Mouse (Mus musculus) kidney, adult 9 months (tissue): Measurements from ENCODE around the gene Dcst1.

Experiments
- DNase-seq: peaks from one replicate; pipeline ENCODE4 v3.0.0; 2022

The Dcst1 gene

GRCm38 (mm10) chr3:89330948-89331347 is 34.1 kb downstream of the Dcst1 start:
- no peak for DNase-seq

GRCm38 (mm10) chr3:89330346-89330745 is 34.7 kb downstream of the Dcst1 start:
- no peak for DNase-seq

- DNase-seq = no peak
Measured at GRCm38 (mm10) chr3:89328623-89329022, 36.4 kb downstream of the Dcst1 start.

- DNase-seq = no peak
Measured at GRCm38 (mm10) chr3:89327371-89327870, 37.6 kb downstream of the Dcst1 start.

GRCm38 (mm10) chr3:89325882-89326281 is 39.2 kb downstream of the Dcst1 start:
- DNase-seq = no peak

- peak; percentile 64 for DNase-seq
Measured at GRCm38 (mm10) chr3:89322514-89323165, 42.4 kb downstream of the Dcst1 start, which contains the start of gene Efna3. Gene Efna3, minus strand, starts transcription at chr3:89322965.

GRCm38 (mm10) chr3:89322131-89322500 is 42.9 kb downstream of the Dcst1 start:
- DNase-seq = no peak

GRCm38 (mm10) chr3:89321183-89322130 is 43.6 kb downstream of the Dcst1 start:
- DNase-seq = no peak

GRCm38 (mm10) chr3:89320581-89321182 is 44.4 kb downstream of the Dcst1 start:
- DNase-seq = peak; percentile 42

- DNase-seq = no peak
Measured at GRCm38 (mm10) chr3:89319591-89320350, 45.3 kb downstream of the Dcst1 start.

GRCm38 (mm10) chr3:89318971-89319590 is 46.0 kb downstream of the Dcst1 start:
- no peak for DNase-seq

GRCm38 (mm10) chr3:89318316-89318715 is 46.7 kb downstream of the Dcst1 start:
- DNase-seq = no peak

GRCm38 (mm10) chr3:89317246-89317645 is 47.8 kb downstream of the Dcst1 start:
- DNase-seq = no peak

GRCm38 (mm10) chr3:89316833-89317232 is 48.2 kb downstream of the Dcst1 start:
- DNase-seq = peak; percentile 93

GRCm38 (mm10) chr3:89315930-89316831 is 48.9 kb downstream of the Dcst1 start:
- DNase-seq = peak; percentile 30

- peak; percentile 79 for DNase-seq
Measured at GRCm38 (mm10) chr3:89315195-89315929, 49.7 kb downstream of the Dcst1 start.

- DNase-seq = no peak
Measured at GRCm38 (mm10) chr3:89314791-89315190, 50.3 kb downstream of the Dcst1 start.

GRCm38 (mm10) chr3:89314340-89314739 is 50.7 kb downstream of the Dcst1 start:
- DNase-seq = no peak

- DNase-seq = peak; percentile 87
Measured at GRCm38 (mm10) chr3:89308089-89308488, 57.0 kb downstream of the Dcst1 start.
